Mouse (Mus musculus) lung, embryonic 15.5 days (tissue): ENCODE results near the gene Kat2a. TPM values are rescaled to one million over a fixed set of nuclear protein-coding genes. Genes with fewer than 3 reads are reported as not detected.

Source experiments
- polyA plus RNA-seq: library from polyadenylated mRNA; unstranded; fragments of >200 nt; fragmentation: Nextera tagmentation; extraction: Ambion mirVana; gene quantifications from 2 replicates; pipeline ENCODE4 v1.2.1, GENCODE M21; 2015

The Kat2a gene
- polyA plus RNA-seq, 1 experiment from 2014 or later: 52.9 TPM

Other genes starting within 250 kb of the Kat2a start
- gene Klhl11, start 239.7 kb downstream of the Kat2a start, polyA plus RNA-seq: 8.6 and 9.3 TPM in 2 replicates
- 151 and 153 TPM in 2 replicates for gene Acly, start 184.5 kb downstream of the Kat2a start, polyA plus RNA-seq
- 1.6 and 2.6 TPM in 2 replicates for gene Ttc25, start 166.9 kb downstream of the Kat2a start, polyA plus RNA-seq
- 28.7 and 32.3 TPM in 2 replicates for gene Cnp, start 137.6 kb downstream of the Kat2a start, polyA plus RNA-seq
- gene Nkiras2, start 93.2 kb downstream of the Kat2a start, polyA plus RNA-seq: 57.1 and 58.7 TPM in 2 replicates
- gene Dnajc7, start 92.3 kb downstream of the Kat2a start, polyA plus RNA-seq: 215 and 229 TPM in 2 replicates
- 0.06 and 0.13 TPM in 2 replicates for gene Zfp385c, start 20.0 kb downstream of the Kat2a start, polyA plus RNA-seq
- gene Dhx58, start 8.2 kb downstream of the Kat2a start, polyA plus RNA-seq: 3.0 and 3.8 TPM in 2 replicates
- 0.23 and 0.32 TPM in 2 replicates for gene Hspb9, start 1.4 kb upstream of the Kat2a start, polyA plus RNA-seq
- 24.4 and 26.0 TPM in 2 replicates for gene Rab5c, start 25.8 kb upstream of the Kat2a start, polyA plus RNA-seq
- gene Kcnh4, start 47.5 kb upstream of the Kat2a start, polyA plus RNA-seq: 0.04 TPM in 1 of 2 replicates, not detected in the other
- gene Hcrt, start 50.5 kb upstream of the Kat2a start, polyA plus RNA-seq: not detected in 2 replicates
- 6.1 and 6.4 TPM in 2 replicates for gene Ghdc, start 58.5 kb upstream of the Kat2a start, polyA plus RNA-seq
- gene Stat5b, start 138.3 kb upstream of the Kat2a start, polyA plus RNA-seq: 28.1 TPM in 2 replicates
- gene Stat5a, start 146.9 kb upstream of the Kat2a start, polyA plus RNA-seq: 8.2 and 9.5 TPM in 2 replicates
- 41.2 and 53.4 TPM in 2 replicates for gene Stat3, start 227.1 kb upstream of the Kat2a start, polyA plus RNA-seq